Mouse (Mus musculus) stomach, postnatal 0 days (tissue): ENCODE results near the gene Cd200r1.
"Not testable (repeated sequence)": the region's sequence is repeated elsewhere in the genome, so short reads cannot be mapped to it uniquely, and the experiment has no call there.

Experiments
- CTCF ChIP-seq: IDR thresholded peaks from 2 replicates; pipeline ENCODE4 v1.5.1; 2016; ENCODE audit warnings: antibody characterized with exemption, low read depth, mild to moderate bottlenecking, moderate library complexity
- EP300 ChIP-seq: optimal IDR thresholded peaks from 2 replicates; pipeline ENCODE3; 2016; ENCODE audit warnings: antibody characterized with exemption

GRCm38 (mm10) chr16:44810223-44810622 lies 44.7 kb downstream of the Cd200r1 start:
- TF ChIP-seq CTCF, EP300: not testable (repeated sequence)
